Mouse (Mus musculus): ENCODE data around the gene Rorb. TPM values are rescaled to one million over a fixed set of nuclear protein-coding genes. Genes with fewer than 3 reads are reported as not detected.

Gene Rorb
- 12.9 and 13.4 TPM in 2 replicates for polyA plus RNA-seq (2014; fragmentation: Nextera tagmentation; extraction: Ambion mirVana)

DNA sequence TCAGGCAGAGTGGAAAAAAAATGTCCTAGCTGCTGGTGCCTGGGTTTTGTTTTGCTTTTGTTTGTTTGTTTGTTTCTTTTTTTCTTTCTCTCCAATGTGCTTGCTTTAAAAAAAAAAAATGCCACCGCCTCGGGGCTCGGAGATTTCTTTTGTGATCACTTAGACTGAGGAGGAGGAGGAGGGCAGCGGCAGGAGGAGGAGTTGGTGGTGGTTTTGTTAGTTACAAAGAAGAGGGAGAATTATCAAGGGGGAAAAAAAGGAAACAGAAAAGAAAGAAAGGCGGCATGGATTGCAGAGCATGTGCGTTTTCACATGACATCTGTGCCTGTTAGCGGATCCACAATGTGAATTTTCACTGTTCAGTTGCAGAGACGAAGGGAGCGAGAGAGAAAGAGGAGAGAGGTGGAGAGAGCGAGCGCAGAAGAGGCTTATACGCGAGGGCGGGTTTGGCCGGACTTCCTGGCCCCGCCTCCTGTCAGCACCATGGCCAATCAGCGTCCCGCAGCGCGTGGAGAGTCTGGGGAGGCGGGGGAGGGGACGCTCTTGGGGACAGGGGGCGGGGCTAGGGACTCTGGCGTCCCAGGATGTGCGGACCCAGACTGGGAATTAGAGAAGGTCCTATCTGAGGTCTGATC, at the start of gene Rorb:
Gene Rorb, minus strand, starts transcription at position 404 of the 635 bp plus-strand sequence.
- WGBS: under 1% methylated on average over 25 of the region's 25 CpGs
- peak within 1 kb of the TSS; percentile 83 for H3K4me2 ChIP-seq (ENCODE audit: low read length)
- H3K36me3 ChIP-seq (ENCODE audit: control insufficient read depth, insufficient read depth, low read length): no peaks in the 10 kb centered on the region
- H3K27me3 ChIP-seq (ENCODE audit: control insufficient read depth, insufficient read depth, low read length): peaks cover 15% of the 10 kb centered on the region; the same call in 1 of the 2 replicates
- DNase-seq (peak; percentile 94), ATAC-seq (ENCODE audit: low FRiP score, low TSS enrichment) (peak; percentile 97)
- peak within 1 kb of the TSS; percentile 69 for H3K9ac ChIP-seq (replicated peaks; ENCODE audit: low read length)
- no peaks in the 10 kb centered on the region for H3K9me3 ChIP-seq (ENCODE audit: control insufficient read depth, low read length)
- peaks cover 27% of the 10 kb centered on the region for H3K4me1 ChIP-seq (ENCODE audit: control insufficient read depth, insufficient read depth, low read length)
- H3K27ac ChIP-seq (replicated peaks; ENCODE audit: low read depth, low read length): peak within 1 kb of the TSS; percentile 58
- peak within 1 kb of the TSS; percentile 57 for H3K4me3 ChIP-seq (replicated peaks; ENCODE audit: low read depth, low read length)

DNA sequence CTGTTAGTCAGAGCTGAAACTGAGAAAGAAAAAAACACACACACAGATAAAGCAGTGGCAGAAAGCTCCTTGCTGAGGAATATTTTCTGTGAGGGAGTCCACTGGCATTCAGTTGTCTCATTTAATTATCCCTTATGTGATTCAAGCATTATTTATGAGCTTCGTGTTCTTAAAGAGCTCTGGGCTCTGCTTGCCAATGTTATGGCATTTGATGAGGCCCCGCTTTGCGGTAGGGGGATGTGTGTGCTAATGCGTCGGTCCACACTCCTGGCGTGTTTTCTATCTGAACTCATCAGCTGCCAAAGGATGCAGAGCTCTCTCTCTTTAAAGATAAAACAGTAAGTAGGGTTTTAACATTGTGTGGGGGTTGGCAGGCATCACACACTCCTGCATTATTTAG, 37.9 kb upstream of the Rorb start:
- 0 out of 2 replicates have a peak, but pooled peaks have one; percentile 43 for ATAC-seq (ENCODE audit: low FRiP score, low TSS enrichment)
- no peak overlapping the region for H3K27ac ChIP-seq (replicated peaks; ENCODE audit: low read depth, low read length)
- WGBS: 30% methylated on average over 6 of the region's 6 CpGs
- peak; percentile 53 for DNase-seq
- H3K4me3 ChIP-seq (replicated peaks; ENCODE audit: low read depth, low read length): no peak overlapping the region
- no peak overlapping the region for H3K4me2 ChIP-seq (ENCODE audit: low read length)
- H3K9ac ChIP-seq (replicated peaks; ENCODE audit: low read length): no peak overlapping the region
- H3K4me1 ChIP-seq (ENCODE audit: control insufficient read depth, insufficient read depth, low read length): no peaks in the 10 kb centered on the region
- H3K9me3 ChIP-seq (ENCODE audit: control insufficient read depth, low read length): no peaks in the 10 kb centered on the region
- no peaks in the 10 kb centered on the region for H3K27me3 ChIP-seq (ENCODE audit: control insufficient read depth, insufficient read depth, low read length)
- no peaks in the 10 kb centered on the region for H3K36me3 ChIP-seq (ENCODE audit: control insufficient read depth, insufficient read depth, low read length)

DNA sequence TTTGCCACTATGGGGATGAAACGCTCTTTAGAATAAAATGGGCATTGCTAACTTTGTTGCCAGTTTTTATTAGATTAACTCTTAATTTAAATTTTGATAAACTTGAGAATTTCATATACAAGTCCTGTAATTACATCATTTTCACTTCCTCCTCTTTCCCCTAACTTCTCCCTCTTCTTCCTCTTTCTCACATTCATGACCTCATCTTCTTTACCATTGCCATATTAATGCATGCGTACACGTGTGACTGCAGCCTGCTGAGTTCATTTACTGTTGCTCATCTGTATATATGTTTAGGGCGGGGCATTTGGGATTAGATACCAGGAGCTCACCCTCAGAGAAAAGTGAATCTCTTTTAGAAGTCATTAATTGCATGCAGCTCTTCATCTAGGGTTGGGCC, 33.5 kb upstream of the Rorb start:
- H3K4me3 ChIP-seq (replicated peaks; ENCODE audit: low read depth, low read length): no peak overlapping the region
- no peaks in the 10 kb centered on the region for H3K27me3 ChIP-seq (ENCODE audit: control insufficient read depth, insufficient read depth, low read length)
- H3K27ac ChIP-seq (replicated peaks; ENCODE audit: low read depth, low read length): no peak overlapping the region
- no peak for ATAC-seq (ENCODE audit: low FRiP score, low TSS enrichment)
- H3K4me1 ChIP-seq (ENCODE audit: control insufficient read depth, insufficient read depth, low read length): no peaks in the 10 kb centered on the region
- DNase-seq: no peak
- H3K4me2 ChIP-seq (ENCODE audit: low read length): no peak overlapping the region
- H3K9me3 ChIP-seq (ENCODE audit: control insufficient read depth, low read length): no peaks in the 10 kb centered on the region
- H3K9ac ChIP-seq (replicated peaks; ENCODE audit: low read length): no peak overlapping the region
- no peaks in the 10 kb centered on the region for H3K36me3 ChIP-seq (ENCODE audit: control insufficient read depth, insufficient read depth, low read length)
- 88% methylated on average over 4 of the region's 4 CpGs for WGBS

DNA sequence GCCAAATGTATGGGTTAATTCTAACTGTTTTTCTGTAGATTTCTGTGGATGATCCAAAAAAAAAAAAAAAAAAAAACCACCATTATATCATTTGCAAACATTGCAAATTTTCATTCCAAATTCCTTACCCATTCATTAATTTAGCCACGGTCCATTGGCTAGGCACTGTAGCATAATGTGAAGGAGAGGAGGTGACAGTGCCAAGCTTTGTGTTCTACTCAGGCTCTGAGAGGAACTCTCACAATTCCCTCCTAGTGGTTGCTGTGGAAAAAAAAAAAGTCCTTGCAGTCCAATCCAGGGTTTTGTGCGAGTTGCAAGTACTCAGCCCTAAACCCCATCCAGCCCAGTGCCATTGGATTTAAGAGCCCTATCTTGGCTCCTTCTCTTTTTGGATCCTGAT, 25.9 kb upstream of the Rorb start:
- no peaks in the 10 kb centered on the region for H3K9me3 ChIP-seq (ENCODE audit: control insufficient read depth, low read length)
- H3K27me3 ChIP-seq (ENCODE audit: control insufficient read depth, insufficient read depth, low read length): no peaks in the 10 kb centered on the region
- H3K27ac ChIP-seq (replicated peaks; ENCODE audit: low read depth, low read length): no peak overlapping the region
- H3K36me3 ChIP-seq (ENCODE audit: control insufficient read depth, insufficient read depth, low read length): no peaks in the 10 kb centered on the region
- ATAC-seq (ENCODE audit: low FRiP score, low TSS enrichment) (no peak), DNase-seq (peak; percentile 18)
- no peak overlapping the region for H3K4me2 ChIP-seq (ENCODE audit: low read length)
- H3K4me1 ChIP-seq (ENCODE audit: control insufficient read depth, insufficient read depth, low read length): no peaks in the 10 kb centered on the region
- H3K4me3 ChIP-seq (replicated peaks; ENCODE audit: low read depth, low read length): no peak overlapping the region
- 55% methylated on average over 2 of the region's 2 CpGs for WGBS
- no peak overlapping the region for H3K9ac ChIP-seq (replicated peaks; ENCODE audit: low read length)

- H3K4me2 ChIP-seq (ENCODE audit: low read length): no peak overlapping the region
- no peak for ATAC-seq (ENCODE audit: low FRiP score, low TSS enrichment)
- H3K9ac ChIP-seq (replicated peaks; ENCODE audit: low read length): no peak overlapping the region
- no peaks in the 10 kb centered on the region for H3K4me1 ChIP-seq (ENCODE audit: control insufficient read depth, insufficient read depth, low read length)
- no peak overlapping the region for H3K4me3 ChIP-seq (replicated peaks; ENCODE audit: low read depth, low read length)
- no peak overlapping the region for H3K27ac ChIP-seq (replicated peaks; ENCODE audit: low read depth, low read length)
- H3K27me3 ChIP-seq (ENCODE audit: control insufficient read depth, insufficient read depth, low read length): no peaks in the 10 kb centered on the region
- 89% methylated on average over 2 of the region's 2 CpGs for WGBS
- H3K36me3 ChIP-seq (ENCODE audit: control insufficient read depth, insufficient read depth, low read length): no peaks in the 10 kb centered on the region
- H3K9me3 ChIP-seq (ENCODE audit: control insufficient read depth, low read length): no peaks in the 10 kb centered on the region
- no peak for DNase-seq
Observed at GRCm38 (mm10) chr19:19135838-19136237, 24.8 kb upstream of the Rorb start.

DNA sequence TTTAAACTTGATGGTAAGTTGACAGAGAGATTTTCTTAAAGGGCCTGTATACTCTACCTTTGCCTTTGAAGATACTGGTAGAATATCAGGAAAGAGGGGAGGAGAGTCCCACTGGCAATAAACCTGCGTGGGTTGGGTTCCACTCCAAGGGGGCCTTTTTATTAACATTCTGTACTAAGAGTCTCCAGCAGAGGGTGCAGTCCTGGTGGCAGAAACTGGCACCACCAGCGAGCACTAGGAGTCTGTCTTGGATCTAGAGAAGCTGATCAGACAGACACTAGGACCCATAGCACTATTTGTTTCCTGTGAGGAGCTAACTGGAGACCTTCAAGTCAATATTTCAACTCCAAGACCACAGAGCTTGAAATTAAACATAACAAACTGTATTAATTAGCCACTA, 11.3 kb upstream of the Rorb start:
- H3K9ac ChIP-seq (replicated peaks; ENCODE audit: low read length): no peak overlapping the region
- H3K4me1 ChIP-seq (ENCODE audit: control insufficient read depth, insufficient read depth, low read length): no peaks in the 10 kb centered on the region
- H3K27ac ChIP-seq (replicated peaks; ENCODE audit: low read depth, low read length): no peak overlapping the region
- no peak overlapping the region for H3K4me2 ChIP-seq (ENCODE audit: low read length)
- H3K36me3 ChIP-seq (ENCODE audit: control insufficient read depth, insufficient read depth, low read length): no peaks in the 10 kb centered on the region
- DNase-seq (no peak), ATAC-seq (ENCODE audit: low FRiP score, low TSS enrichment) (no peak)
- WGBS: 43% methylated on average over 2 of the region's 2 CpGs
- H3K27me3 ChIP-seq (ENCODE audit: control insufficient read depth, insufficient read depth, low read length): no peaks in the 10 kb centered on the region
- H3K4me3 ChIP-seq (replicated peaks; ENCODE audit: low read depth, low read length): no peak overlapping the region
- H3K9me3 ChIP-seq (ENCODE audit: control insufficient read depth, low read length): no peaks in the 10 kb centered on the region

DNA sequence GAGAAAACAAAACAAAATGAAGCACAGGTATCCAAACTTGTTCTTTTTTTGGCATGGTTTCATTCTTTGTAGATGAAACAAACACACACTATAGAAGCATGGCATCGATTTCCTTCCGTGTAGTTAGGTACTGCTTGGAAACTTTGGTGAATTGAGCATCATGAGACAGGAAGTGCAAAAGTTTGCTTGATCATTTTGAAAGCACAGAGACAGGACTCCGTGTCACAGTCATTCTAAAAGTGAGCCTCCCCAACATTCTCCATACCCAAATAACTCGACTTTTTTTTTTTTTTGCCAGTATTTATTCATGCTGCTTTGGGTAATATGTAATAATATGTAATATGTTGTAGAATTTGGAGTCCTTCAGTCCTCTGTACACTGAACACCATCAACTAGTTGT, 1.2 kb upstream of the Rorb start:
- H3K27me3 ChIP-seq (ENCODE audit: control insufficient read depth, insufficient read depth, low read length): peaks cover 15% of the 10 kb centered on the region; the same call in 1 of the 2 replicates
- H3K9me3 ChIP-seq (ENCODE audit: control insufficient read depth, low read length): no peaks in the 10 kb centered on the region
- ATAC-seq (ENCODE audit: low FRiP score, low TSS enrichment) (no peak), DNase-seq (no peak)
- peaks cover 27% of the 10 kb centered on the region for H3K4me1 ChIP-seq (ENCODE audit: control insufficient read depth, insufficient read depth, low read length)
- H3K36me3 ChIP-seq (ENCODE audit: control insufficient read depth, insufficient read depth, low read length): no peaks in the 10 kb centered on the region
- WGBS: 68% methylated on average over 4 of the region's 4 CpGs
- H3K27ac ChIP-seq (replicated peaks; ENCODE audit: low read depth, low read length): no peak overlapping the region
- H3K9ac ChIP-seq (replicated peaks; ENCODE audit: low read length): no peak overlapping the region
- no peak overlapping the region; the same call in 1 of the 2 replicates for H3K4me2 ChIP-seq (ENCODE audit: low read length)
- no peak overlapping the region for H3K4me3 ChIP-seq (replicated peaks; ENCODE audit: low read depth, low read length)

DNA sequence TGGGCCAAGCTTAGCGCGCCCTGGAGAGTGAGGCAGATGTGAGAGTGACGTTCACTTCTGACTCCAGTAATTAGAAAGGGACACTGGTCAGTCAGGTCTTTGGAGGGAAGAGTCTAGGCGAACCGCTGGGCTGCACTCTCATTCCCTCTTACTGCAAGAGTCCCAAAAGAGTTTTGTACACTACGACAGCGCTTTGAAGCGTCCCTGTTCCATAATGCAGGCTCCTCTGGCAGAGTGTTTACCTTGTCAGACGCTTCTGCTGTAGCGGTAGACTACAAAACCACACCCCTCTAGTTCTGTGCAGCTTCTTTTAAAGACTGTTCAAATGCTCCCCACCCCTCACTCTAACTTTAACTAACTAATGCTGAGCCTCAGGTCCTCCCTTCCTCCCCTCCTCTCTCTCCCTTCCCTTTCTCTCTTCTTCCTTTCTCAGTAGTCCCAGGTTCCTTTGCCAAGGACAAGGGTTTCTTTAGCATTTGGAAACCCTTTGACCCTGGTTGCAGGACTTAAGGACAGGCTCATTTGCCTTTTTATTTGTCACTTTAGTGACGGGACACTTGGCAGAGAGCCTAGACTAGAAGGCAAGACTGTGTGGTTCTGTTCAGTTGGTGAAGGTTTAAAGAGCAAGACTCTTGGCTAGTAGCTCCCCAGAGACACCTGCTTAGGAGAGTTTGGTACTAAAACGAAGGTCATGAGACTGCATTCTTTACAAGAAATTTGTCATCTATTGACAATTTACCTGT, 603 bp upstream of the Rorb start:
- ATAC-seq (ENCODE audit: low FRiP score, low TSS enrichment) (no peak; the same call in 1 of the 2 replicates), DNase-seq (peak; percentile 30)
- Histone ChIP-seq H3K9ac (replicated peaks; ENCODE audit: low read length) (peak overlapping the region; percentile 69), H3K4me3 (replicated peaks; ENCODE audit: low read depth, low read length) (peak overlapping the region; percentile 57), H3K4me1 (ENCODE audit: control insufficient read depth, insufficient read depth, low read length) (peaks cover 27% of the 10 kb centered on the region), H3K36me3 (ENCODE audit: control insufficient read depth, insufficient read depth, low read length) (no peaks in the 10 kb centered on the region), H3K4me2 (ENCODE audit: low read length) (peak overlapping the region; percentile 83), H3K27me3 (ENCODE audit: control insufficient read depth, insufficient read depth, low read length) (peaks cover 15% of the 10 kb centered on the region; the same call in 1 of the 2 replicates), H3K27ac (replicated peaks; ENCODE audit: low read depth, low read length) (peak overlapping the region; percentile 58), H3K9me3 (ENCODE audit: control insufficient read depth, low read length) (no peaks in the 10 kb centered on the region)
- 4% methylated on average over 12 of the region's 12 CpGs for WGBS
